Mouse (Mus musculus) liver, postnatal 0 days (tissue): ENCODE measurements around the gene Smad3. TPM values are rescaled to one million over a fixed set of nuclear protein-coding genes. Genes with fewer than 3 reads are reported as not detected.

Experiments used
- ATAC-seq: fragments of 200-750 bp; cut with Nextera tagmentation; 2 replicates; pipeline ENCODE4 v1.8.0; 2017; ENCODE audit warnings: mild to moderate bottlenecking, moderate library complexity
- DNase-seq: peaks from one replicate; pipeline ENCODE4 v3.0.0-alpha.2; 2016
- H3K27ac ChIP-seq: fragments of 300-500 bp; sonication (generic); 2 replicates; pipeline ENCODE4 v1.5.1; 2014; ENCODE audit warnings: antibody characterized with exemption, moderate library complexity, mild to moderate bottlenecking, low read depth
- H3K27me3 ChIP-seq: fragments of 300-500 bp; sonication (generic); 2 replicates; pipeline ENCODE4 v1.6.1; 2014; ENCODE audit warnings: low read length, control low read depth, mixed read lengths; ENCODE audit not compliant: insufficient read depth
- H3K36me3 ChIP-seq: fragments of 300-500 bp; sonication (generic); replicated peaks from 2 replicates; pipeline ENCODE4 v1.6.1; 2014; ENCODE audit warnings: mild to moderate bottlenecking, control low read depth, low read length, moderate library complexity, mixed read lengths; ENCODE audit not compliant: insufficient read depth
- H3K4me1 ChIP-seq: fragments of 300-500 bp; sonication (generic); 2 replicates; pipeline ENCODE4 v1.6.1; 2014; ENCODE audit warnings: antibody characterized with exemption, mild to moderate bottlenecking, control low read depth; ENCODE audit not compliant: insufficient read depth
- H3K4me2 ChIP-seq: fragments of 300-500 bp; sonication (generic); 2 replicates; pipeline ENCODE4 v1.6.1; 2014; ENCODE audit warnings: low read depth, mild to moderate bottlenecking, low read length, moderate library complexity, mixed read lengths
- H3K4me3 ChIP-seq: fragments of 300-500 bp; sonication (generic); 2 replicates; pipeline ENCODE4 v1.5.1; 2014; ENCODE audit warnings: low read depth, low read length
- H3K9ac ChIP-seq: fragments of 300-500 bp; sonication (generic); replicated peaks from 2 replicates; pipeline ENCODE4 v1.6.1; 2014; ENCODE audit warnings: mild to moderate bottlenecking, moderate library complexity
- H3K9me3 ChIP-seq: fragments of 300-500 bp; sonication (generic); 2 replicates; pipeline ENCODE4 v1.6.1; 2016; ENCODE audit warnings: mild to moderate bottlenecking, control low read depth, low read length, mixed read lengths
- CTCF ChIP-seq: sonication (generic); IDR thresholded peaks from 2 replicates; pipeline ENCODE4 v1.5.1; 2016; ENCODE audit warnings: antibody characterized with exemption, low read depth
- EP300 ChIP-seq: IDR thresholded peaks from 2 replicates; pipeline ENCODE4 v1.6.1; 2016; ENCODE audit warnings: antibody characterized with exemption, low read depth, mild to moderate bottlenecking
- WGBS: fragments of 180-500 bp; shearing (Covaris S2); extraction: QIAGEN DNeasy Blood & Tissue Kit; methylation state at CpG from one replicate; pipeline ENCODE4 v1.1.7; 2014; ENCODE audit not compliant: insufficient replicate concordance; 5-methylcytosine and 5-hydroxymethylcytosine counted together
- polyA plus RNA-seq: library from polyadenylated mRNA; unstranded; fragments of >200 nt; fragmentation: Nextera tagmentation; extraction: Ambion mirVana; gene quantifications from 2 replicates; pipeline ENCODE4 v1.2.1, GENCODE M21; 2015

Gene Smad3
- polyA plus RNA-seq, 1 experiment from 2014 or later, result 2.1 TPM

GRCm38 (mm10) chr9:63602043-63602939 lies 155.5 kb downstream of the Smad3 start, which contains the start of the genes Iqch and Aagab:
TSS of gene Iqch (minus strand) at chr9:63602493.
TSS of gene Aagab (plus strand) at chr9:63602660.
- Histone ChIP-seq H3K27ac (peak within 1 kb of the TSS; percentile 74), H3K27me3 (no peaks in the 10 kb centered on the region), H3K9ac (peak within 1 kb of the TSS; percentile 94), H3K36me3 (no peaks in the 10 kb centered on the region), H3K4me1 (peaks cover 17% of the 10 kb centered on the region), H3K9me3 (no peaks in the 10 kb centered on the region), H3K4me2 (peak within 1 kb of the TSS; percentile 82), H3K4me3 (peak within 1 kb of the TSS; percentile 95)
- peak; percentile 98 for DNase-seq
- no peak for TF ChIP-seq EP300
- no peak for TF ChIP-seq CTCF
- peak; percentile 98 for ATAC-seq
- WGBS, result 3% methylated on average over 49 of the region's 70 CpGs

Other genes with a start within 250 kb of the Smad3 start
- 0.08 and 0.09 TPM in 2 replicates for gene Iqch, start 155.5 kb downstream of the Smad3 start, polyA plus RNA-seq
- 12.8 and 14.2 TPM in 2 replicates for gene Aagab, start 155.3 kb downstream of the Smad3 start, polyA plus RNA-seq